Mouse (Mus musculus): Measurements from ENCODE around the gene Robo1. TPM values are rescaled to one million over a fixed set of nuclear protein-coding genes. Genes with fewer than 3 reads are reported as not detected.

The Robo1 gene
- total RNA-seq, 2 experiments from 2014 or later: 19.6 to 20.4 TPM

- DNase-seq (ENCODE audit: low spot score in 2 of 2): no peak
These were observed 763.9 kb downstream of the Robo1 start for GRCm38 (mm10) chr16:73072047-73072446.

- no peak for DNase-seq (ENCODE audit: low spot score in 2 of 2)
These were observed 764.8 kb downstream of the Robo1 start for GRCm38 (mm10) chr16:73072883-73073282.

GRCm38 (mm10) chr16:73082420-73082819, 774.3 kb downstream of the Robo1 start:
- no peak for DNase-seq (ENCODE audit: low spot score in 2 of 2)

- DNase-seq (ENCODE audit: low spot score in 2 of 2): no peak
These were observed 775.0 kb downstream of the Robo1 start for GRCm38 (mm10) chr16:73083077-73083476.

Data from gastrocnemius, postnatal 4 days (tissue).